ENCODE assay signal across 24 mouse cellular contexts in genomic region chr19:45943758-45944157, GRCm38 (mm10). TPM values are rescaled to one million over a fixed set of nuclear protein-coding genes. Genes with fewer than 3 reads are reported as not detected.
DNase-seq lines count a peak whose midpoint lies in the region; ATAC-seq and TF ChIP-seq lines count a peak whose summit lies in the region.
"Had no signal": no experiment of that assay in that cellular context is flagged by ENCODE, and none has a peak within 500 bp of the region (broad histone marks: within the 10 kb centered on the region; RNA-seq: fewer than 3 reads in every experiment).

No protein-coding gene starts in this region.

- H3K9ac ChIP-seq in lung, postnatal 0 days (replicated peaks; ENCODE audit: low read depth): no peak overlapping the region
- no peak overlapping the region for H3K9ac ChIP-seq in liver, embryonic 12.5 days
- no peak overlapping the region for H3K9ac ChIP-seq in midbrain, embryonic 14.5 days (replicated peaks; ENCODE audit: low read length)
- H3K9ac ChIP-seq in midbrain, postnatal 0 days (replicated peaks; ENCODE audit: low read length, poor library complexity, severe bottlenecking): no peak overlapping the region
- H3K9ac ChIP-seq: forebrain, embryonic 13.5 days; hindbrain, embryonic 15.5 days; limb, embryonic 12.5 days; lung, embryonic 14.5 days; neural tube, embryonic 15.5 days had no signal

- WGBS in lung, postnatal 0 days: 71% methylated on average over 4 of the region's 4 CpGs
- 30% methylated on average over 4 of the region's 4 CpGs for WGBS in liver, embryonic 12.5 days (ENCODE audit: insufficient replicate concordance)
- WGBS in midbrain, embryonic 14.5 days: 69% methylated on average over 4 of the region's 4 CpGs
- WGBS in midbrain, postnatal 0 days: 57% methylated on average over 4 of the region's 4 CpGs

- no peak overlapping the region for H3K27ac ChIP-seq in lung, postnatal 0 days (ENCODE audit: low read length)
- H3K27ac ChIP-seq in liver, embryonic 12.5 days: no peak overlapping the region
- no peak overlapping the region for H3K27ac ChIP-seq in midbrain, embryonic 14.5 days (replicated peaks; ENCODE audit: low read depth, low read length)
- H3K27ac ChIP-seq in midbrain, postnatal 0 days (ENCODE audit: low read depth, low read length): no peak overlapping the region
- H3K27ac ChIP-seq: forebrain, embryonic 13.5 days; hindbrain, embryonic 15.5 days; layer of hippocampus, adult 2 months; limb, embryonic 12.5 days; neural tube, embryonic 15.5 days had no signal

- H3K9me3 ChIP-seq in lung, postnatal 0 days (ENCODE audit: low read length): no peaks in the 10 kb centered on the region
- no peaks in the 10 kb centered on the region for H3K9me3 ChIP-seq in liver, embryonic 12.5 days (replicated peaks)
- H3K9me3 ChIP-seq in midbrain, embryonic 14.5 days (ENCODE audit: control insufficient read depth, low read length): no peaks in the 10 kb centered on the region
- H3K9me3 ChIP-seq in midbrain, postnatal 0 days (ENCODE audit: low read length): no peaks in the 10 kb centered on the region
- H3K9me3 ChIP-seq: forebrain, embryonic 13.5 days; G1E; hindbrain, embryonic 15.5 days; limb, embryonic 12.5 days; megakaryocyte, embryonic 14.5 days; neural tube, embryonic 15.5 days had no signal

- no peak for TF ChIP-seq CTCF in lung, postnatal 0 days (IDR thresholded peaks at IDR 0.05)
- TF ChIP-seq CTCF in midbrain, postnatal 0 days (IDR thresholded peaks at IDR 0.05): no peak

- ATAC-seq in lung, postnatal 0 days: no peak
- peak; percentile 72; the same call in 1 of the 2 replicates for ATAC-seq in liver, embryonic 12.5 days
- no peak for ATAC-seq in midbrain, embryonic 14.5 days (ENCODE audit: low FRiP score, low TSS enrichment)
- ATAC-seq in midbrain, postnatal 0 days (ENCODE audit: low FRiP score): no peak
- ATAC-seq: forebrain, embryonic 13.5 days; intestine, postnatal 0 days had no signal

- no peaks in the 10 kb centered on the region for H3K4me1 ChIP-seq in lung, postnatal 0 days (ENCODE audit: insufficient read depth, low read depth, low read length)
- H3K4me1 ChIP-seq in liver, embryonic 12.5 days: peaks cover 8% of the 10 kb centered on the region
- no peaks in the 10 kb centered on the region for H3K4me1 ChIP-seq in midbrain, embryonic 14.5 days (ENCODE audit: control insufficient read depth, insufficient read depth, low read length)
- no peaks in the 10 kb centered on the region for H3K4me1 ChIP-seq in midbrain, postnatal 0 days (ENCODE audit: insufficient read depth, low read length)
- H3K4me1 ChIP-seq: forebrain, embryonic 13.5 days; hindbrain, embryonic 15.5 days; limb, embryonic 12.5 days; neural tube, embryonic 15.5 days had no signal

- H3K4me3 ChIP-seq in lung, postnatal 0 days (ENCODE audit: low read depth, low read length): no peak overlapping the region
- H3K4me3 ChIP-seq in liver, embryonic 12.5 days: no peak overlapping the region
- no peak overlapping the region for H3K4me3 ChIP-seq in midbrain, embryonic 14.5 days (replicated peaks; ENCODE audit: low read depth, low read length)
- H3K4me3 ChIP-seq in midbrain, postnatal 0 days (ENCODE audit: low read depth, low read length): no peak overlapping the region
- H3K4me3 ChIP-seq: forebrain, embryonic 13.5 days; hindbrain, embryonic 15.5 days; layer of hippocampus, adult 2 months; limb, embryonic 12.5 days; megakaryocyte, embryonic 14.5 days; neural tube, embryonic 15.5 days had no signal

- peaks cover 3% of the 10 kb centered on the region; the same call in 1 of the 2 replicates for H3K36me3 ChIP-seq in lung, postnatal 0 days (ENCODE audit: insufficient read depth, low read length)
- peaks cover 19% of the 10 kb centered on the region for H3K36me3 ChIP-seq in liver, embryonic 12.5 days
- H3K36me3 ChIP-seq in midbrain, embryonic 14.5 days (ENCODE audit: control insufficient read depth, insufficient read depth, low read length): peaks cover 29% of the 10 kb centered on the region
- H3K36me3 ChIP-seq in midbrain, postnatal 0 days (ENCODE audit: insufficient read depth, low read length): peaks cover 18% of the 10 kb centered on the region

- no peak overlapping the region for H3K4me2 ChIP-seq in lung, postnatal 0 days (replicated peaks; ENCODE audit: low read depth, low read length)
- H3K4me2 ChIP-seq in liver, embryonic 12.5 days: no peak overlapping the region
- H3K4me2 ChIP-seq in midbrain, embryonic 14.5 days (ENCODE audit: low read length): no peak overlapping the region
- H3K4me2 ChIP-seq in midbrain, postnatal 0 days (ENCODE audit: low read depth, low read length, poor library complexity, severe bottlenecking): no peak overlapping the region
- H3K4me2 ChIP-seq: forebrain, embryonic 13.5 days; heart, embryonic 11.5 days; hindbrain, embryonic 15.5 days; limb, embryonic 12.5 days; lung, embryonic 14.5 days; neural tube, embryonic 15.5 days had no signal

- no peaks in the 10 kb centered on the region for H3K27me3 ChIP-seq in lung, postnatal 0 days (replicated peaks; ENCODE audit: insufficient read depth, low read length)
- no peaks in the 10 kb centered on the region for H3K27me3 ChIP-seq in liver, embryonic 12.5 days (replicated peaks)
- H3K27me3 ChIP-seq in midbrain, embryonic 14.5 days (ENCODE audit: control insufficient read depth, insufficient read depth, low read length): no peaks in the 10 kb centered on the region
- no peaks in the 10 kb centered on the region for H3K27me3 ChIP-seq in midbrain, postnatal 0 days (ENCODE audit: insufficient read depth, low read length)
- H3K27me3 ChIP-seq: forebrain, embryonic 13.5 days; hindbrain, embryonic 15.5 days; limb, embryonic 12.5 days; megakaryocyte, embryonic 14.5 days; neural tube, embryonic 15.5 days had no signal

- TF ChIP-seq EP300 in lung, postnatal 0 days (IDR thresholded peaks at IDR 0.05): no peak

- DNase-seq in lung, postnatal 10 days: peak; percentile 9
- DNase-seq in lung, postnatal 0 days (ENCODE audit: low spot score): no peak
- DNase-seq in ZHBTc4 (ENCODE audit: low read depth, low spot score): peak; percentile 82
- DNase-seq in midbrain, embryonic 14.5 days: no peak
- DNase-seq in neural tube, embryonic 10.5 days (ENCODE audit: extremely low spot score, low spot score): no peak
- DNase-seq in midbrain, postnatal 0 days (ENCODE audit: low spot score): no peak
- DNase-seq in kidney, adult 9 months: no peak
- DNase-seq: adrenal gland, postnatal 10 days; cerebellum, postnatal 10 days; gastrocnemius, postnatal 14 days; kidney, postnatal 10 days; right cerebral cortex, postnatal 4 days; thymus, postnatal 25 days had no signal

RNA-seq across cellular contexts. Expression of gene Armh3, which starts 54.5 kb away (rescaled TPM):
- 8.8 and 9.0 TPM in 2 replicates for polyA plus RNA-seq in lung, postnatal 0 days (2015; fragmentation: Nextera tagmentation; extraction: Ambion mirVana)
- polyA plus RNA-seq in liver, embryonic 12.5 days (2016; fragmentation: Nextera tagmentation; extraction: Ambion mirVana): 6.5 TPM in 2 replicates
- polyA plus RNA-seq in midbrain, embryonic 14.5 days (2014; fragmentation: Nextera tagmentation; extraction: Ambion mirVana): 18.6 and 21.8 TPM in 2 replicates
- total RNA-seq in midbrain, postnatal 0 days (2014; rRNA removed): 17.4 and 18.9 TPM in 2 replicates
- polyA plus RNA-seq in midbrain, postnatal 0 days (2015; fragmentation: Nextera tagmentation; extraction: Ambion mirVana): 18.1 and 20.1 TPM in 2 replicates

RNA-seq across cellular contexts. Expression of gene Hps6, which starts 59.5 kb away (rescaled TPM):
- polyA plus RNA-seq in lung, postnatal 0 days (2015; fragmentation: Nextera tagmentation; extraction: Ambion mirVana): 8.9 and 9.6 TPM in 2 replicates
- 3.5 and 3.9 TPM in 2 replicates for polyA plus RNA-seq in liver, embryonic 12.5 days (2016; fragmentation: Nextera tagmentation; extraction: Ambion mirVana)
- 1.4 and 1.5 TPM in 2 replicates for polyA plus RNA-seq in midbrain, embryonic 14.5 days (2014; fragmentation: Nextera tagmentation; extraction: Ambion mirVana)
- 8.9 and 9.4 TPM in 2 replicates for total RNA-seq in midbrain, postnatal 0 days (2014; rRNA removed)
- 3.9 and 4.6 TPM in 2 replicates for polyA plus RNA-seq in midbrain, postnatal 0 days (2015; fragmentation: Nextera tagmentation; extraction: Ambion mirVana)

Comparison
In these comparisons a context has a peak if more than half of its experiments do, and no peak if none do; other contexts are left out.
1. DNase-seq: peak in lung, postnatal 10 days (single experiment) and ZHBTc4 (single experiment); none in lung, postnatal 0 days (single experiment), midbrain, embryonic 14.5 days (single experiment), neural tube, embryonic 10.5 days (single experiment), midbrain, postnatal 0 days (single experiment) and kidney, adult 9 months (single experiment).